Mouse (Mus musculus) forebrain, embryonic 14.5 days (tissue): Measurements from ENCODE around the gene Dcaf7. TPM values are rescaled to one million over a fixed set of nuclear protein-coding genes. Genes with fewer than 3 reads are reported as not detected.

Source experiments
- ATAC-seq: fragments of 200-750 bp; cut with Nextera tagmentation; 2 replicates; pipeline ENCODE4 v1.8.0; 2017; ENCODE audit warnings: mild to moderate bottlenecking, moderate library complexity
- DNase-seq: peaks from one replicate; pipeline ENCODE4 v3.0.0-alpha.2; 2015; ENCODE audit warnings: low spot score
- H3K27ac ChIP-seq: fragments of 300-500 bp; sonication (generic); 2 replicates; pipeline ENCODE4 v1.5.1; 2014; ENCODE audit warnings: low read depth, mild to moderate bottlenecking, control low read depth, low read length, moderate library complexity
- H3K27me3 ChIP-seq: fragments of 300-500 bp; sonication (generic); replicated peaks from 2 replicates; pipeline ENCODE4 v1.6.1; 2014; ENCODE audit warnings: low read length, control low read depth, mixed read lengths; ENCODE audit not compliant: control insufficient read depth, insufficient read depth
- H3K36me3 ChIP-seq: fragments of 300-500 bp; sonication (generic); 2 replicates; pipeline ENCODE4 v1.6.1; 2014; ENCODE audit warnings: low read length, control low read depth; ENCODE audit not compliant: control insufficient read depth, insufficient read depth
- H3K4me1 ChIP-seq: fragments of 300-500 bp; sonication (generic); 2 replicates; pipeline ENCODE4 v1.6.1; 2014; ENCODE audit warnings: antibody characterized with exemption, low read length, control low read depth; ENCODE audit not compliant: control insufficient read depth, insufficient read depth
- H3K4me2 ChIP-seq: fragments of 300-500 bp; sonication (generic); 2 replicates; pipeline ENCODE4 v1.6.1; 2014; ENCODE audit warnings: mild to moderate bottlenecking, control low read depth, low read length
- H3K4me3 ChIP-seq: fragments of 300-500 bp; sonication (generic); 2 replicates; pipeline ENCODE4 v1.5.1; 2014; ENCODE audit warnings: low read depth, low read length, control low read depth
- H3K9ac ChIP-seq: fragments of 300-500 bp; sonication (generic); 2 replicates; pipeline ENCODE4 v1.6.1; 2014; ENCODE audit warnings: mild to moderate bottlenecking, low read length, control low read depth, moderate library complexity
- H3K9me3 ChIP-seq: fragments of 300-500 bp; sonication (generic); replicated peaks from 2 replicates; pipeline ENCODE4 v1.6.1; 2016; ENCODE audit warnings: low read length, control low read depth, mixed read lengths; ENCODE audit not compliant: control insufficient read depth
- WGBS: fragments of 180-500 bp; shearing (Covaris S2); extraction: QIAGEN DNeasy Blood & Tissue Kit; methylation state at CpG from one replicate; pipeline ENCODE4 v1.1.7; 2014; 5-methylcytosine and 5-hydroxymethylcytosine counted together
- polyA plus RNA-seq: library from polyadenylated mRNA; unstranded; fragments of >200 nt; fragmentation: Nextera tagmentation; extraction: Ambion mirVana; gene quantifications from 2 replicates; pipeline ENCODE4 v1.2.1, GENCODE M21; 2014

Dcaf7 gene
- polyA plus RNA-seq: 76.2 and 93.6 TPM in 2 replicates

DNA sequence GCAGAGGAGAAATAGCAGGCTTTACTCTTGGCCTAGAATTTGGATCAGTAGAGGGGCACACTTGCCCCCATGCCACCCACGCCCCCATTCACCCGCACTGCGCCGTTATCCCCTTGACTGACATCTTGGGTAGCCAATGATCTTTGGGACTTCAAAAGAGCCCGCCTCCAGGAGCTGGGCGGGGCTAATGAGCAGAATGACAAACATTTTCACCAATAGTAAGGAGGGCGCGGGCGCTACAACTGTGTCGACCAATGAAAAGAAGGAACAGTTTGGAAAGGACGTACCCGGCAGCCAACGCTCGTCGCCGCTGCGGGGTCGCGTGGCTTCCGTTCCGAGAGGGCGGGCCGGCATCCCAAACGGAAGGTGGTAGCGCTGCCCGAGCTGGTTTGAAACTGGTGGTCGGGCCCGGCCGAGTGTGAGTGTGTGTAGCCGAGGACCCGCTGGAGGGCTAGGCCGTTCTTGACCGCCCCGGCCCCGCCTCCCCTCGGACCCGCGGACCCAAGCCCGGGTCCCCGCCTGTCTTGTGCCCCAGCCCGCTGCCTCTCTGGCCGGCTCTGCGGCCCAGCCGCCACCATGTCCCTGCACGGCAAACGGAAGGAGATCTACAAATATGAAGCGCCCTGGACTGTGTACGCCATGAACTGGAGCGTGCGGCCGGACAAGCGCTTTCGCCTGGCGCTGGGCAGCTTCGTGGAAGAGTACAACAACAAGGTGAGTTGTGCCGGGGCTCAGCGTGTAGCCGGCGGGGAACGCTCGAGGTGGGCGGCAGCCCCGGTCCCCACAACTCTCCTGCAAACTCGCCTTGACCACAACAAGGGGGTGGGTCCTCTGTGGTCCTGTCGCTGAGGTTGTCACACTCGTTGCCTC lies at the start of gene Dcaf7:
Dcaf7 (plus strand) TSS at position 325 of the 870 bp plus-strand sequence.
- under 1% methylated on average over 66 of the region's 66 CpGs for WGBS
- Histone ChIP-seq H3K9me3 (no peaks in the 10 kb centered on the region), H3K36me3 (no peaks in the 10 kb centered on the region), H3K4me2 (peak within 1 kb of the TSS; percentile 81), H3K4me1 (peaks cover 16% of the 10 kb centered on the region), H3K4me3 (peak within 1 kb of the TSS; percentile 92), H3K9ac (peak within 1 kb of the TSS; percentile 86), H3K27ac (peak within 1 kb of the TSS; percentile 85), H3K27me3 (no peaks in the 10 kb centered on the region)
- ATAC-seq (peak; percentile 99), DNase-seq (peak; percentile 99)

DNA sequence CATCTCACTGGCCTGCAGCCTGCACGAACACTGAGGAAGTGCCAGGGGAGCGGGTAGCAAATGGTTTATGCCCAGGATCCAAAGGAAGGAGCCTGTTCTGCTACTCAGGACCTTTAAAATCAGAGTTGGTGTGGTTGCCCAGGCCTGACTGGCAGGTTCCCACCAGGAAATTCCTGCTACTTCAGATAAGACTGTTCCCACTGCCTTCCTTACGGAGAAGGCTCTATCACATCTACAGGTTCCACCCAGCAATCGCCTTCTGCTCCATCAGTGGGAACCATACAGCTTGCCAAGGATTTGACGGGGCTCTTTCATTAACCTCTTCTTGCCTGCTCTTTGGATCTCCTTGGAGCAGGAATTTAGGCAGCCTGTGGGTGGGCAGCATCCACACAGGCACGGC lies 49.2 kb upstream of the Dcaf7 start:
- no peaks in the 10 kb centered on the region for H3K9me3 ChIP-seq
- no peak overlapping the region for H3K4me2 ChIP-seq
- no peak overlapping the region for H3K4me3 ChIP-seq
- H3K9ac ChIP-seq: no peak overlapping the region
- no peaks in the 10 kb centered on the region for H3K36me3 ChIP-seq
- no peaks in the 10 kb centered on the region for H3K27me3 ChIP-seq
- no peak overlapping the region for H3K27ac ChIP-seq
- 73% methylated on average over 6 of the region's 6 CpGs for WGBS
- ATAC-seq (no peak), DNase-seq (no peak)
- no peaks in the 10 kb centered on the region for H3K4me1 ChIP-seq

DNA sequence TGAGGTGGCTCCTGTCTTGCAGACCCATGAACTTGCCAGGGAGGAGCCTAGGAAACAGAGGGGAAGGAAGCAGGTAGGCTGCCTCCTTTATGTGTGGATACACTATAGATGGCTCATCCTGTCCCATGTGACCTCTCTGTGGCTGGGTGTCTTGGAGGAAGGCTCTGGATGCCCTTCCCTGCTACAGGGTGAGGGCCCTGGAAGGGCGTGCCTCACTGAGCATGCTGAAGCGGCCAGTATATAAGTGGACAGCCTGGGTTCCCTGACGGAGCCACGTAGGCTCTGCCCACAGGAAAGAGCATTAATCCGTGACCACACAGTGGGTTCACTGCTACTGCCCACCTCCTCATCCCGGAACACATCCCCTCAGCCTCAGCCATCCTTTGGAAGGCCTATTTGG lies 47.2 kb upstream of the Dcaf7 start:
- WGBS: 79% methylated on average over 6 of the region's 6 CpGs
- Histone ChIP-seq H3K4me3 (no peak overlapping the region), H3K9me3 (no peaks in the 10 kb centered on the region), H3K4me1 (no peaks in the 10 kb centered on the region), H3K4me2 (no peak overlapping the region), H3K27me3 (no peaks in the 10 kb centered on the region), H3K36me3 (no peaks in the 10 kb centered on the region), H3K27ac (no peak overlapping the region), H3K9ac (no peak overlapping the region)
- no peak for ATAC-seq
- DNase-seq: no peak

DNA sequence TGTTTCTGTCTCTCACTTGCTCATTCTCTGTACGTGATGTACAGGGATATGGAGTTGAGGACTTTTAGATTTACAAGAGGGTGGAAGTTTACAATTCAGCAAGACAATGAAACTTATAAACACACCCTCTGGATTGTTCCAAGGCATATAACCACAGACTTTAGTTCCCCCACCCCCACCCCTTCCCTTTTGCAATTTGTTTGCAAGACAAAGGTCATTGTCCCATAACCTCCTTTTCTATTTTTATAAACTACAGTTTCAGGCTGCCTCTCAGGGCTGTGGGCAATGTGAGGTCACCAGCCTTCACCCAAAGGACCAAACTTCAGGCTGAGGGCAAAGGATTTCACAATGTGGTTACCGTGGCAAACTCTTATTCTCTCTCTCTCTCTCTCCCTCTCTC lies 46.4 kb upstream of the Dcaf7 start:
- no peak for DNase-seq

DNA sequence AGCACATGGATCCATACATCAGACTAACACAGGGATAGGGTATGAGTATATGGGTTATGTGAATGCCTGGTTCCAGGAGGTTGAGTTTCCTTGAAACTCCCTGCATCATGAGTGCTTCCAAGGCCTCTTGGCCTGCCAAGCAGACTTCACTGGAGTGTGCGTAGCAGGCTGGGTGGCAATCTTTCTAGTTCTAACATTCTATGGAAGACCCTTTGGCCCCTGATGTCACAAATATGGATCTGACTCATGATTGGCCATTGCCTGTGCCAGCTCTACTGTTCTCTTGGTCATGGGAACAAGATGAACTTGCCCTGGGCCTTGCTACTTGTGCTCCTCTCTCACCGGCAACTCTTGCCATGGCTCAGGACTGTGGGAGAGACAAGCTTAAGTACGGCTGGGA lies 42.3 kb upstream of the Dcaf7 start, which contains the start of gene Ace3:
Ace3 (plus strand) TSS at position 301 of the 400 bp plus-strand sequence.
- no peak within 1 kb of the TSS for H3K4me3 ChIP-seq
- no peak for ATAC-seq
- no peaks in the 10 kb centered on the region for H3K9me3 ChIP-seq
- H3K27me3 ChIP-seq: no peaks in the 10 kb centered on the region
- no peak within 1 kb of the TSS for H3K9ac ChIP-seq
- no peak within 1 kb of the TSS for H3K27ac ChIP-seq
- H3K4me2 ChIP-seq: no peak within 1 kb of the TSS
- H3K36me3 ChIP-seq: no peaks in the 10 kb centered on the region
- 96% methylated on average over 3 of the region's 3 CpGs for WGBS
- no peaks in the 10 kb centered on the region for H3K4me1 ChIP-seq
- DNase-seq: no peak

More for the DNA sequence above, 46.4 kb upstream of the Dcaf7 start:
- H3K27me3 ChIP-seq: no peaks in the 10 kb centered on the region
- no peak overlapping the region for H3K27ac ChIP-seq
- H3K4me1 ChIP-seq: no peaks in the 10 kb centered on the region
- no peak overlapping the region for H3K4me2 ChIP-seq
- no peak for ATAC-seq
- no peak overlapping the region for H3K4me3 ChIP-seq
- no peaks in the 10 kb centered on the region for H3K9me3 ChIP-seq
- H3K36me3 ChIP-seq: no peaks in the 10 kb centered on the region
- H3K9ac ChIP-seq: no peak overlapping the region
- WGBS: 64% methylated on average over 2 of the region's 2 CpGs

DNA sequence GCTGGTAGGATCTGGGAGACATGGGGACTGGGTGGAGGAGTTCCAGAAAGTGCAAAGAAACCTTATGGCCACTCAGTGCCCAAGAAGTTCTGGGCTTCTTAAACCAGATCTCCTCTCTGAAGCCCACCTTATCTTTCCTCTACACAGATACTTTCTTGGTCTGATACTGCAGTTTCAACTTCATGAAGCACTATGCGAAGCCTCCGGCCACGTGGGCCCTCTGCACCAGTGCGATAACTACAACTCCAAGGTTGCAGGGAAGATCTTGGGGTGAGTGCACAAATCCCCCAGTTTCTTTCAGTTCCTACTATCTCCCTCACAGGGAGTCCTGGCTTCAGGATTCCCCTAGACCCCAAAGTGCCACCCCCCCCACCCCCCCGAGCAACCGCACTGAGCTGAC lies 36.6 kb upstream of the Dcaf7 start:
- 96% methylated on average over 6 of the region's 6 CpGs for WGBS
- Histone ChIP-seq H3K27ac (no peak overlapping the region), H3K9me3 (no peaks in the 10 kb centered on the region), H3K9ac (no peak overlapping the region), H3K36me3 (no peaks in the 10 kb centered on the region), H3K27me3 (no peaks in the 10 kb centered on the region), H3K4me3 (no peak overlapping the region), H3K4me2 (no peak overlapping the region), H3K4me1 (no peaks in the 10 kb centered on the region)
- DNase-seq: no peak
- ATAC-seq: no peak

DNA sequence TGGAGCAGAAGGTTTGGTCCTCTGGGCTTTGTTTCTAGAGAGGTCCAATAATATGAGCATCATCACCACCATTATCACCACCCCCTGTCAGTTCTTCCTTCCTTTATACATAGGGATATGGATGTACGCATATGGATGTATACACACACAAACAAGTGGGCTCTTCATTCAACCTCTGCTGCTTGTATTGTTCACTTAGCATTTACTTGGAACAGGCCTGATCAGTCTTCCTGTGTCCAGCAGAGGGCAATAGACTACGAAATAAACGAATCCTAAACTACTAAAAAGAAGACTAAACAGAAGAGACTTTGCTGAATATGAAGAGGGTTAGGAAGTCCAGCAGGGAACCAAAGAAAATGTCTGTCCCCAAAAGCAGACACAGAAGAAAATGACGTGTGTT lies 35.0 kb upstream of the Dcaf7 start:
- Histone ChIP-seq H3K36me3 (no peaks in the 10 kb centered on the region), H3K4me2 (no peak overlapping the region), H3K4me3 (no peak overlapping the region), H3K4me1 (no peaks in the 10 kb centered on the region), H3K27ac (no peak overlapping the region), H3K27me3 (no peaks in the 10 kb centered on the region), H3K9me3 (no peaks in the 10 kb centered on the region), H3K9ac (no peak overlapping the region)
- 48% methylated on average over 4 of the region's 4 CpGs for WGBS
- ATAC-seq: no peak
- peak; percentile 65 for DNase-seq

DNA sequence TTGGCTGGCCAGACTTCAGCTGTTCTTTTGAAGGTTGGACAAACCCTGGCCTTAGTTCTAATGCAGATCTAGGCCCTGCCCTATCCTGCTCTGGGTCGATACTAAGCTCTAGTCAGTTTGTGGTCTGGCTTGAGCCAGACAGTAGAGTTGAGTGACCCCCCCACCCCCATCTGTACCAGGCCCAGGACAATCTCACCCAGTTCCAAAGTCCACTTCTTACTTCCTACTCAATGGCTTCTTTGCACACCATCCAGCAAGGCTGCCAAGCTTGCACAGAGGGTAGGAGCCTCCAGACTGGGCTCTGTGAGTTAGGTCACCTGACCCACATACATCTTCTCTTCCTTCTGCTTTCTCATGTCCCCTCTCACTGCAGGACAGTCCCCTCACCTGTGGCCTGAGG lies 32.1 kb upstream of the Dcaf7 start:
- H3K27ac ChIP-seq: no peak overlapping the region
- no peak for ATAC-seq
- WGBS: 89% methylated on average over 1 of the region's 1 CpGs

DNA sequence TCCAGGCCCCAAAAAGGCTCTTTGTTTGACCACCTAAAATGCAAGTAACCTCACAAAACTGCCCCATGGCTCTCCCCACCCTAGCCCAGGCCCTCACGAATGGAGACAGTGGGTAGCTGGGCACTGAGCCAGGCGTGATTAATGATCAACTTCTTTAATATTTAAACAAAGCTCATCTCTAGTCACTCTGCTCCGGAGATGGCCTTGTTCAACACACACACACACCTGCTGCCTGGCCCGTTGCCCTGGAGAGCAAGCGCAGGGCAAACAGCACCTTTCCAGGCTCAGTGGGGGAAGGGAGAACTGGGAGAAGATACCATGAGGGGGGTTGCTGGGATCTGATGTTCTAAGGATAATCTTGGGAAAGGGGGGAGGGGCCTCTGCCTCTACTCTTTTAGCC lies 30.7 kb upstream of the Dcaf7 start:
- Histone ChIP-seq H3K36me3 (no peaks in the 10 kb centered on the region), H3K9ac (no peak overlapping the region), H3K4me2 (no peak overlapping the region), H3K27ac (no peak overlapping the region), H3K9me3 (no peaks in the 10 kb centered on the region), H3K4me1 (no peaks in the 10 kb centered on the region), H3K27me3 (peaks cover 5% of the 10 kb centered on the region; the same call in 1 of the 2 replicates), H3K4me3 (no peak overlapping the region)
- WGBS: 32% methylated on average over 5 of the region's 5 CpGs
- DNase-seq (no peak), ATAC-seq (no peak)

More for the DNA sequence above, 32.1 kb upstream of the Dcaf7 start:
- Histone ChIP-seq H3K4me3 (no peak overlapping the region), H3K4me1 (no peaks in the 10 kb centered on the region), H3K27me3 (peaks cover 5% of the 10 kb centered on the region; the same call in 1 of the 2 replicates), H3K4me2 (no peak overlapping the region), H3K9ac (no peak overlapping the region), H3K36me3 (no peaks in the 10 kb centered on the region), H3K9me3 (no peaks in the 10 kb centered on the region)
- DNase-seq: no peak
